In the genomic region with DNA sequence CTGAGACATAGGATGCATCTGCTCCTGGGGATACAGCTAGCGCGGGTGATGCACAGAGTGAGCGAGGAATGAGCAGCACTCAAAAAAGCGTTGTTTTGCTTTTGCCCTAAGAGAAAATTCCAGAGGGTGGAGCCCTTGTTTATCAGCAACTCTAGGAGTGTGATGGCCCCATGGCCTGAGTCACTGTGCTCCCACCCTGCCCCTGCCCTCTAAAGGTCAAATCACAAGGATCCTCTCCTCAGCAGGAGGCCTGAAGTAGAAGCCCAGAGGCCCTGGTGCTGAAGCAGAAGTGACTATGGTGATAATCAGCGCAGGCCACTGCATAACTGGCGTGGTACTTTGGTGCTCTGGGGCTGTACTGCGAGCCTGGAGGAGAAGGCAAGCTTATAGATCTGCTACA, we compare ENCODE assay signal across 14 mouse cellular contexts. TPM values are rescaled to one million over a fixed set of nuclear protein-coding genes. Genes with fewer than 3 reads are reported as not detected.
DNase-seq lines count a peak whose midpoint lies in the region; ATAC-seq and TF ChIP-seq lines count a peak whose summit lies in the region.
"Had no signal": no experiment of that assay in that cellular context is flagged by ENCODE, and none has a peak within 500 bp of the region (broad histone marks: within the 10 kb centered on the region; RNA-seq: fewer than 3 reads in every experiment).

No protein-coding gene starts in this region.

- no peak overlapping the region for H3K4me3 ChIP-seq in kidney, postnatal 0 days (replicated peaks; ENCODE audit: low read depth, low read length)
- H3K4me3 ChIP-seq in kidney, embryonic 14.5 days (ENCODE audit: low read length), result no peak overlapping the region
- H3K4me3 ChIP-seq in brown adipose tissue, adult 24 weeks (ENCODE audit: insufficient read depth, low read depth, low read length), result no peak overlapping the region
- no peak overlapping the region for H3K4me3 ChIP-seq in limb, embryonic 13.5 days
- H3K4me3 ChIP-seq: forebrain, embryonic 15.5 days; myocyte had no signal

- H3K4me2 ChIP-seq in kidney, postnatal 0 days (ENCODE audit: low read length), result no peak overlapping the region
- no peak overlapping the region for H3K4me2 ChIP-seq in kidney, embryonic 14.5 days (replicated peaks; ENCODE audit: low read depth, low read length)
- no peak overlapping the region for H3K4me2 ChIP-seq in limb, embryonic 13.5 days (replicated peaks)
- H3K4me2 ChIP-seq: forebrain, embryonic 15.5 days had no signal

- H3K4me1 ChIP-seq in kidney, postnatal 0 days (replicated peaks; ENCODE audit: insufficient read depth, low read length), result peaks cover 12% of the 10 kb centered on the region; the same call in 1 of the 2 replicates
- H3K4me1 ChIP-seq in kidney, embryonic 14.5 days (ENCODE audit: control insufficient read depth, insufficient read depth, low read length), result peaks cover 6% of the 10 kb centered on the region; the same call in 1 of the 2 replicates
- H3K4me1 ChIP-seq in brown adipose tissue, adult 24 weeks (ENCODE audit: control insufficient read depth, insufficient read depth, insufficient read length, low read length), result peaks cover 23% of the 10 kb centered on the region
- peaks cover 55% of the 10 kb centered on the region for H3K4me1 ChIP-seq in limb, embryonic 13.5 days
- H3K4me1 ChIP-seq: forebrain, embryonic 15.5 days had no signal

- ATAC-seq in frontal cortex, adult (ENCODE audit: low TSS enrichment), result 0 out of 2 replicates have a peak, but pooled peaks have one; percentile 18
- ATAC-seq in kidney, postnatal 0 days (replicated peaks; ENCODE audit: low FRiP score, low read depth), result no peak
- ATAC-seq in kidney, embryonic 14.5 days (ENCODE audit: low FRiP score, low TSS enrichment), result no peak
- no peak for ATAC-seq in limb, embryonic 13.5 days (ENCODE audit: low FRiP score, low read depth)
- ATAC-seq: forebrain, embryonic 15.5 days; inflammation-experienced regulatory T-cells, adult 6 months; liver, postnatal 0 days had no signal

- no peak for DNase-seq in frontal cortex, postnatal 25 days (ENCODE audit: low spot score in 2 of 2)
- no peak for DNase-seq in kidney, postnatal 0 days (ENCODE audit: low spot score)
- no peak for DNase-seq in adrenal gland, postnatal 10 days
- DNase-seq in embryo, embryonic 10.5 days (ENCODE audit: low spot score), result no peak
- DNase-seq: cerebellum, adult 2 months; liver, postnatal 0 days; spleen, adult 18-20 months had no signal

- peak overlapping the region; percentile 11; the same call in 1 of the 2 replicates for H3K27ac ChIP-seq in kidney, postnatal 0 days
- no peak overlapping the region for H3K27ac ChIP-seq in kidney, embryonic 14.5 days (ENCODE audit: low read depth, low read length)
- peak overlapping the region; percentile 75 for H3K27ac ChIP-seq in brown adipose tissue, adult 24 weeks (replicated peaks; ENCODE audit: low read depth, low read length)
- H3K27ac ChIP-seq in limb, embryonic 13.5 days, result peak overlapping the region; percentile 91
- H3K27ac ChIP-seq: forebrain, embryonic 15.5 days had no signal

- H3K9ac ChIP-seq in kidney, postnatal 0 days (ENCODE audit: low read depth, low read length), result no peak overlapping the region
- H3K9ac ChIP-seq in kidney, embryonic 14.5 days (ENCODE audit: low read depth, low read length), result no peak overlapping the region
- H3K9ac ChIP-seq in limb, embryonic 13.5 days, result peak overlapping the region; percentile 21
- H3K9ac ChIP-seq: forebrain, embryonic 15.5 days; liver, postnatal 0 days had no signal

- no peaks in the 10 kb centered on the region for H3K9me3 ChIP-seq in kidney, postnatal 0 days (replicated peaks; ENCODE audit: low read length)
- no peaks in the 10 kb centered on the region for H3K9me3 ChIP-seq in kidney, embryonic 14.5 days (ENCODE audit: control insufficient read depth, low read length)
- H3K9me3 ChIP-seq in limb, embryonic 13.5 days, result no peaks in the 10 kb centered on the region
- H3K9me3 ChIP-seq: forebrain, embryonic 15.5 days had no signal

- H3K27me3 ChIP-seq in kidney, postnatal 0 days (ENCODE audit: insufficient read depth, low read length), result no peaks in the 10 kb centered on the region
- H3K27me3 ChIP-seq in kidney, embryonic 14.5 days (ENCODE audit: control insufficient read depth, insufficient read depth, low read length), result no peaks in the 10 kb centered on the region
- H3K27me3 ChIP-seq in limb, embryonic 13.5 days, result no peaks in the 10 kb centered on the region
- H3K27me3 ChIP-seq: forebrain, embryonic 15.5 days had no signal

- no peak for TF ChIP-seq CTCF in kidney, postnatal 0 days (IDR thresholded peaks at IDR 0.05; ENCODE audit: low read depth)

- 90% methylated on average over 7 of the region's 7 CpGs for WGBS in kidney, postnatal 0 days
- WGBS in kidney, embryonic 14.5 days, result 88% methylated on average over 7 of the region's 7 CpGs
- WGBS in limb, embryonic 13.5 days, result 80% methylated on average over 7 of the region's 7 CpGs

- H3K36me3 ChIP-seq in kidney, postnatal 0 days (ENCODE audit: insufficient read depth, low read length), result no peaks in the 10 kb centered on the region
- no peaks in the 10 kb centered on the region for H3K36me3 ChIP-seq in kidney, embryonic 14.5 days (ENCODE audit: control insufficient read depth, insufficient read depth, low read length)
- no peaks in the 10 kb centered on the region for H3K36me3 ChIP-seq in limb, embryonic 13.5 days

RNA-seq across cellular contexts. Expression of a gene that starts 28.1 kb away (rescaled TPM):
- polyA plus RNA-seq in kidney, postnatal 0 days (2015; fragmentation: Nextera tagmentation; extraction: Ambion mirVana), result 6.6 and 6.9 TPM in 2 replicates
- 11.6 and 12.1 TPM in 2 replicates for polyA plus RNA-seq in kidney, embryonic 14.5 days (2014; fragmentation: Nextera tagmentation; extraction: Ambion mirVana)
- polyA plus RNA-seq in brown adipose tissue, adult 24 weeks (2012; ENCODE audit: insufficient read depth, insufficient read length, missing spikeins), result 3.6 and 17.9 TPM in 2 replicates
- 13.4 and 13.8 TPM in 2 replicates for polyA plus RNA-seq in limb, embryonic 13.5 days (2015; fragmentation: Nextera tagmentation; extraction: Ambion mirVana)
- 10 to 100 TPM; 16.4 to 29.5 TPM for total RNA-seq in adrenal gland, postnatal 10 days (2021)

RNA-seq across cellular contexts. Expression of a gene that starts 56.3 kb away (rescaled TPM):
- 36.9 and 41.1 TPM in 2 replicates for polyA plus RNA-seq in kidney, postnatal 0 days (2015; fragmentation: Nextera tagmentation; extraction: Ambion mirVana)
- polyA plus RNA-seq in kidney, embryonic 14.5 days (2014; fragmentation: Nextera tagmentation; extraction: Ambion mirVana), result 21.1 and 27.0 TPM in 2 replicates
- polyA plus RNA-seq in brown adipose tissue, adult 24 weeks (2012; ENCODE audit: insufficient read depth, insufficient read length, missing spikeins), result 32.8 and 34.1 TPM in 2 replicates
- 69.7 and 76.0 TPM in 2 replicates for polyA plus RNA-seq in limb, embryonic 13.5 days (2015; fragmentation: Nextera tagmentation; extraction: Ambion mirVana)
- total RNA-seq in adrenal gland, postnatal 10 days (2021), result 10 to 100 TPM; 51.9 to 66.1 TPM
